Mouse (Mus musculus): Measurements from ENCODE around the gene Ppp1r14c. TPM values are rescaled to one million over a fixed set of nuclear protein-coding genes. Genes with fewer than 3 reads are reported as not detected.
A peak's percentile ranks its signal among the peaks of the same experiment; 100 is the strongest.
"Not testable (repeated sequence)": the region's sequence is repeated elsewhere in the genome, so short reads cannot be mapped to it uniquely, and the experiment has no call there.

The Ppp1r14c gene
- polyA plus RNA-seq, 1 experiment = 25.5 TPM

GRCm38 (mm10) chr10:3476611-3477010 is 110.8 kb downstream of the Ppp1r14c start:
- TF ChIP-seq POLR2A (IDR thresholded peaks at IDR 0.05; ENCODE audit: borderline replicate concordance, extremely low read depth, insufficient read depth, insufficient read length, poor library complexity, severe bottlenecking) = no peak
- TF ChIP-seq CTCF (IDR thresholded peaks at IDR 0.05; ENCODE audit: borderline replicate concordance, extremely low read depth, insufficient read depth, insufficient read length) = no peak
- DNase-seq (ENCODE audit: low read depth) = peak; percentile 36

- no peak for DNase-seq (ENCODE audit: low read depth)
- no peak for TF ChIP-seq CTCF (IDR thresholded peaks at IDR 0.05; ENCODE audit: borderline replicate concordance, extremely low read depth, insufficient read depth, insufficient read length)
- TF ChIP-seq POLR2A (IDR thresholded peaks at IDR 0.05; ENCODE audit: borderline replicate concordance, extremely low read depth, insufficient read depth, insufficient read length, poor library complexity, severe bottlenecking) = no peak
Measured at GRCm38 (mm10) chr10:3479772-3480171, 113.9 kb downstream of the Ppp1r14c start.

- no peak for TF ChIP-seq POLR2A (IDR thresholded peaks at IDR 0.05; ENCODE audit: borderline replicate concordance, extremely low read depth, insufficient read depth, insufficient read length, poor library complexity, severe bottlenecking)
- no peak for TF ChIP-seq CTCF (IDR thresholded peaks at IDR 0.05; ENCODE audit: borderline replicate concordance, extremely low read depth, insufficient read depth, insufficient read length)
- DNase-seq (ENCODE audit: low read depth) = peak; percentile 44
Measured at GRCm38 (mm10) chr10:3490052-3490451, 124.2 kb downstream of the Ppp1r14c start.

- DNase-seq (ENCODE audit: low read depth) = peak; percentile 79
- no peak for TF ChIP-seq CTCF (IDR thresholded peaks at IDR 0.05; ENCODE audit: borderline replicate concordance, extremely low read depth, insufficient read depth, insufficient read length)
- no peak for TF ChIP-seq POLR2A (IDR thresholded peaks at IDR 0.05; ENCODE audit: borderline replicate concordance, extremely low read depth, insufficient read depth, insufficient read length, poor library complexity, severe bottlenecking)
Measured at GRCm38 (mm10) chr10:3496791-3497190, 130.9 kb downstream of the Ppp1r14c start.

GRCm38 (mm10) chr10:3500846-3501245 is 135.0 kb downstream of the Ppp1r14c start:
- not testable (repeated sequence) for DNase-seq (ENCODE audit: low read depth)

- no peak for TF ChIP-seq CTCF (IDR thresholded peaks at IDR 0.05; ENCODE audit: borderline replicate concordance, extremely low read depth, insufficient read depth, insufficient read length)
- no peak for TF ChIP-seq POLR2A (IDR thresholded peaks at IDR 0.05; ENCODE audit: borderline replicate concordance, extremely low read depth, insufficient read depth, insufficient read length, poor library complexity, severe bottlenecking)
Measured at GRCm38 (mm10) chr10:3507484-3508221, 141.8 kb downstream of the Ppp1r14c start.

GRCm38 (mm10) chr10:3508222-3508588 is 142.3 kb downstream of the Ppp1r14c start:
- TF ChIP-seq CTCF (IDR thresholded peaks at IDR 0.05; ENCODE audit: borderline replicate concordance, extremely low read depth, insufficient read depth, insufficient read length) = no peak
- no peak for TF ChIP-seq POLR2A (IDR thresholded peaks at IDR 0.05; ENCODE audit: borderline replicate concordance, extremely low read depth, insufficient read depth, insufficient read length, poor library complexity, severe bottlenecking)
- no peak for DNase-seq (ENCODE audit: low read depth)

More at GRCm38 (mm10) chr10:3507484-3508221, 141.8 kb downstream of the Ppp1r14c start:
- peak; percentile 91 for DNase-seq (ENCODE audit: low read depth)

- TF ChIP-seq CTCF (IDR thresholded peaks at IDR 0.05; ENCODE audit: borderline replicate concordance, extremely low read depth, insufficient read depth, insufficient read length) (no peak), POLR2A (IDR thresholded peaks at IDR 0.05; ENCODE audit: borderline replicate concordance, extremely low read depth, insufficient read depth, insufficient read length, poor library complexity, severe bottlenecking) (no peak)
- no peak for DNase-seq (ENCODE audit: low read depth)
Measured at GRCm38 (mm10) chr10:3508746-3509145, 142.9 kb downstream of the Ppp1r14c start.

GRCm38 (mm10) chr10:3509663-3510277 is 143.9 kb downstream of the Ppp1r14c start:
- peak; percentile 66 for DNase-seq (ENCODE audit: low read depth)
- TF ChIP-seq CTCF (IDR thresholded peaks at IDR 0.05; ENCODE audit: borderline replicate concordance, extremely low read depth, insufficient read depth, insufficient read length) (no peak), POLR2A (IDR thresholded peaks at IDR 0.05; ENCODE audit: borderline replicate concordance, extremely low read depth, insufficient read depth, insufficient read length, poor library complexity, severe bottlenecking) (no peak)

GRCm38 (mm10) chr10:3510486-3510885 is 144.6 kb downstream of the Ppp1r14c start:
- DNase-seq (ENCODE audit: low read depth) = peak; percentile 19
- no peak for TF ChIP-seq CTCF (IDR thresholded peaks at IDR 0.05; ENCODE audit: borderline replicate concordance, extremely low read depth, insufficient read depth, insufficient read length)
- no peak for TF ChIP-seq POLR2A (IDR thresholded peaks at IDR 0.05; ENCODE audit: borderline replicate concordance, extremely low read depth, insufficient read depth, insufficient read length, poor library complexity, severe bottlenecking)

- DNase-seq (ENCODE audit: low read depth) = no peak
- TF ChIP-seq CTCF (IDR thresholded peaks at IDR 0.05; ENCODE audit: borderline replicate concordance, extremely low read depth, insufficient read depth, insufficient read length) (no peak), POLR2A (IDR thresholded peaks at IDR 0.05; ENCODE audit: borderline replicate concordance, extremely low read depth, insufficient read depth, insufficient read length, poor library complexity, severe bottlenecking) (no peak)
Measured at GRCm38 (mm10) chr10:3511401-3511800, 145.5 kb downstream of the Ppp1r14c start.
